Mouse (Mus musculus) frontal cortex, adult 2 months (tissue): ENCODE results near the gene Mfrp. TPM values are rescaled to one million over a fixed set of nuclear protein-coding genes. Genes with fewer than 3 reads are reported as not detected.
A peak's percentile ranks its signal among the peaks of the same experiment; 100 is the strongest.

Experiments used
- DNase-seq, 2 experiments: peaks; one replicate each; pipeline ENCODE4 v3.0.0; 2022; ENCODE audit warnings: low spot score in 1 of 2; ENCODE audit errors: extremely low spot score in 1 of 2
- polyA plus RNA-seq: library from polyadenylated mRNA; depleted of rRNA; stranded (reverse); fragments of >200 nt; gene quantifications from 2 replicates; pipeline ENCODE4 v1.2.3, GENCODE M21; 2012

Gene Mfrp
- polyA plus RNA-seq, 1 experiment = 0.14 TPM

GRCm38 (mm10) chr9:44078136-44078797 lies 23.3 kb upstream of the Mfrp start:
- DNase-seq = no peak

- peak in 1 of 2 experiments; percentile 72 for DNase-seq
These were observed 22.4 kb upstream of the Mfrp start for GRCm38 (mm10) chr9:44078955-44079756.

- DNase-seq = no peak
These were observed 21.3 kb upstream of the Mfrp start for GRCm38 (mm10) chr9:44079997-44080780.

- DNase-seq = no peak
These were observed 20.6 kb upstream of the Mfrp start for GRCm38 (mm10) chr9:44080953-44081352.

- DNase-seq = no peak
These were observed 19.9 kb upstream of the Mfrp start for GRCm38 (mm10) chr9:44081581-44081980.

- no peak for DNase-seq
These were observed 19.3 kb upstream of the Mfrp start for GRCm38 (mm10) chr9:44082266-44082665.

GRCm38 (mm10) chr9:44083392-44084121 lies 18.0 kb upstream of the Mfrp start:
- DNase-seq = peak; percentile 84 to 88

GRCm38 (mm10) chr9:44084236-44084635 lies 17.3 kb upstream of the Mfrp start:
- no peak for DNase-seq

- DNase-seq = peak; percentile 82 to 91
These were observed 16.8 kb upstream of the Mfrp start for GRCm38 (mm10) chr9:44084659-44085229.

GRCm38 (mm10) chr9:44085276-44085675 lies 16.3 kb upstream of the Mfrp start:
- no peak for DNase-seq

GRCm38 (mm10) chr9:44085741-44086665 lies 15.5 kb upstream of the Mfrp start:
- DNase-seq = peak; percentile 63 to 75

GRCm38 (mm10) chr9:44086960-44087359 lies 14.6 kb upstream of the Mfrp start:
- no peak for DNase-seq

- peak; percentile 76 to 81 for DNase-seq
These were observed 13.6 kb upstream of the Mfrp start for GRCm38 (mm10) chr9:44087761-44088455.

GRCm38 (mm10) chr9:44088877-44089608 lies 12.5 kb upstream of the Mfrp start:
- no peak for DNase-seq

GRCm38 (mm10) chr9:44093612-44094503 lies 7.7 kb upstream of the Mfrp start:
- DNase-seq = peak; percentile 71 to 91

- DNase-seq = no peak
These were observed 6.8 kb upstream of the Mfrp start for GRCm38 (mm10) chr9:44094737-44095136.

- DNase-seq = no peak
These were observed 5.7 kb upstream of the Mfrp start for GRCm38 (mm10) chr9:44095781-44096180.
